Mouse (Mus musculus): ENCODE data around the gene Sik3. TPM values are rescaled to one million over a fixed set of nuclear protein-coding genes. Genes with fewer than 3 reads are reported as not detected.

Sik3 gene
- 8.7 and 9.6 TPM in 2 replicates for polyA plus RNA-seq (2014; fragmentation: Nextera tagmentation; extraction: Ambion mirVana)

DNA sequence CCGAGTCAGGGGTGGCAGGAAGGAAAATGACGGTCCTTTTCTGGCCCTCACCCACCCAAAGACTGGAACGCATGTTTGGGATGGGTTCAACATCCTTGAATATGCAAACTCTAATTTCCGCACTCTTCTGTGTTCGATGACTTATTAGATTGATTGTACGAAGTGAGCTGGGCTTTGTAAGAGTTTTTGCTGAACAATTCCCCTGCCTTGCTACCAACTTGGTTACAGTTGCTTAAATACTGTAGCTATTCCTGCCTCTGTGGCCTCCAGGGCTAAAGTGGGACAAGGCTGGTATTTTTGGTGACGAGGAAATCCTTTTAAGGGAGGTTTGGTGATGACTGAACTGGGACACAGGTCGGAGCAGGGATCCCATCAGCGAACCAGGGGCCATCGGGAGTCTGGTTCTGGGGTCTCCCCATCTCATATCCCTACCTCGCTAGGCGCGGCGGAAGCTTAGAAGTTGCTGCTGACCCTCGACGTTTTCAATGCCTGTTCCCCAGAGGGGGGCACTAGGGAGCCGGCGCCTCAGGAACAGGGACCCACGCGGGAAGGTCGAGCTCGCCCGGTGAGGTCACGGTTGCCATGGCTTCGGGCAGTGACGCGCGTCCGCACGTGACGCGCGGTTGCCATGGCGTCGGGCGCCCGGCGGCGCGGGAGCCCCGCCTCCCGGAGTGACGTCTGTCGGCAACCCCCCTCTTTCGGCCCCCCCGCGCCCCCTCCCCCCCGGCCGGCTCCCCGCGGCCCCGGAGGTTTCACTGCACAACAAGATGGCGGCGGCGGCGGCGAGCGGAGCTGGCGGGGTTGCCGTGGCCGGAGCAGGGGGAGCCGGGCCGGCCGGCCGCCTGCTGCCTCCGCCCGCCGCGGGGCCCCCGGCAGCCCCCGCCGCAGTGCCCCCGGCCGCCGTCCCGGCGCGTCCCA lies at the start of gene Sik3, which contains the start of gene Pafah1b2:
TSS of gene Sik3 (plus strand) at position 730 of the 918 bp plus-strand sequence.
TSS of gene Pafah1b2 (minus strand) at position 600 of the 918 bp plus-strand sequence.
- H3K9ac ChIP-seq (replicated peaks; ENCODE audit: low read depth, low read length) = peak within 1 kb of the TSS; percentile 96
- no peaks in the 10 kb centered on the region; the same call in 1 of the 2 replicates for H3K36me3 ChIP-seq (ENCODE audit: control insufficient read depth, insufficient read depth, low read length)
- peak within 1 kb of the TSS; percentile 91 for H3K4me3 ChIP-seq (ENCODE audit: low read depth, low read length)
- H3K4me1 ChIP-seq (ENCODE audit: control insufficient read depth, insufficient read depth, low read length) = peaks cover 30% of the 10 kb centered on the region
- ATAC-seq (ENCODE audit: insufficient number of reproducible peaks, insufficient read depth, low FRiP score, low read depth) = peak; percentile 90
- 3% methylated on average over 66 of the region's 78 CpGs for WGBS
- H3K9me3 ChIP-seq (ENCODE audit: control insufficient read depth, low read depth, low read length) = no peaks in the 10 kb centered on the region
- no peaks in the 10 kb centered on the region for H3K27me3 ChIP-seq (ENCODE audit: control insufficient read depth, insufficient read depth, low read length)
- peak within 1 kb of the TSS; percentile 89 for H3K4me2 ChIP-seq (replicated peaks; ENCODE audit: low read depth, low read length)
- H3K27ac ChIP-seq (ENCODE audit: low read length) = peak within 1 kb of the TSS; percentile 89

DNA sequence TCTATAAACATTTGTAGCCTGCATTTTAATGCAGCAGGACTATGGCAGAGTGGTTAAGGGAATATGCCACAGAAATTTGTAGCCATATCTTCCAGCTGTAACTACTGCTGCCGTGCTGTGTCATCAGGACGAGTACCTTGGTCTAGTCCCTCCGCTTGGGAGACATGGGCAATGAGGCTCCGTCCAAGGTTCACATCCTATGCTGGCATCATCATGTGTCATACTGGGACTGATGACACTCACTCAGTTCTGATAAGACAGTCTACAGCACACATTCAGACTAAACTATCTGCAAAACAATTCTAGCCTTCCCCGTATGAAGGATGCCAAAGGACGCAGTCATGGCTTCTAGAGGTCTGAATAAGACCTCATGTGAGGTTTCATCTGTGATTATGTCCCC lies 49.0 kb upstream of the Sik3 start:
- peaks cover 51% of the 10 kb centered on the region for H3K36me3 ChIP-seq (ENCODE audit: control insufficient read depth, insufficient read depth, low read length)
- no peaks in the 10 kb centered on the region for H3K27me3 ChIP-seq (ENCODE audit: control insufficient read depth, insufficient read depth, low read length)
- no peak overlapping the region for H3K4me3 ChIP-seq (ENCODE audit: low read depth, low read length)
- no peaks in the 10 kb centered on the region for H3K4me1 ChIP-seq (ENCODE audit: control insufficient read depth, insufficient read depth, low read length)
- ATAC-seq (ENCODE audit: insufficient number of reproducible peaks, insufficient read depth, low FRiP score, low read depth) = no peak
- WGBS = 92% methylated on average over 6 of the region's 6 CpGs
- H3K4me2 ChIP-seq (replicated peaks; ENCODE audit: low read depth, low read length) = no peak overlapping the region
- no peak overlapping the region for H3K9ac ChIP-seq (replicated peaks; ENCODE audit: low read depth, low read length)
- no peaks in the 10 kb centered on the region for H3K9me3 ChIP-seq (ENCODE audit: control insufficient read depth, low read depth, low read length)
- H3K27ac ChIP-seq (ENCODE audit: low read length) = no peak overlapping the region

DNA sequence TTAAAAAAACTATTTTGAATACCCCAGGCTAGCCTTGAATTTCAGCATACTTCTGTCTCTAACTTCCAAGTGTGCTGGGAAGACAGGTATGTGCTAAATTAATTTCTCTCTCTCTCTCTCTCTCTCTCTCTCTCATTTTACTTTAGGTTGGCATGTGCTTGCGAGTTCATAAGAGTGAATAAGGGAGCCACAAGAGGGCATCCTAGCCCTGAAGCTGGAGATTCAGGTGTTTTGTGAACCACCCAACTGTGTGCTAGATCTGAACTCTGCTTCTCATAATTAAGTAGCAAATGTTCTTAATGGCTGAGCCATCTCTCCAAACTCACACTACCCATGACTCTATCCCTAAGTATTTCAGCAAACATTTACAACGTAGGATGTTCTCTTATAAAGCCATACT lies 35.7 kb upstream of the Sik3 start:
- Histone ChIP-seq H3K9ac (replicated peaks; ENCODE audit: low read depth, low read length) (no peak overlapping the region), H3K4me1 (ENCODE audit: control insufficient read depth, insufficient read depth, low read length) (peaks cover 10% of the 10 kb centered on the region; the same call in 1 of the 2 replicates), H3K27me3 (ENCODE audit: control insufficient read depth, insufficient read depth, low read length) (no peaks in the 10 kb centered on the region), H3K9me3 (ENCODE audit: control insufficient read depth, low read depth, low read length) (no peaks in the 10 kb centered on the region), H3K4me2 (replicated peaks; ENCODE audit: low read depth, low read length) (no peak overlapping the region), H3K4me3 (ENCODE audit: low read depth, low read length) (no peak overlapping the region), H3K36me3 (ENCODE audit: control insufficient read depth, insufficient read depth, low read length) (peaks cover 43% of the 10 kb centered on the region), H3K27ac (ENCODE audit: low read length) (no peak overlapping the region)
- WGBS = 89% methylated on average over 2 of the region's 2 CpGs
- ATAC-seq (ENCODE audit: insufficient number of reproducible peaks, insufficient read depth, low FRiP score, low read depth) = no peak

DNA sequence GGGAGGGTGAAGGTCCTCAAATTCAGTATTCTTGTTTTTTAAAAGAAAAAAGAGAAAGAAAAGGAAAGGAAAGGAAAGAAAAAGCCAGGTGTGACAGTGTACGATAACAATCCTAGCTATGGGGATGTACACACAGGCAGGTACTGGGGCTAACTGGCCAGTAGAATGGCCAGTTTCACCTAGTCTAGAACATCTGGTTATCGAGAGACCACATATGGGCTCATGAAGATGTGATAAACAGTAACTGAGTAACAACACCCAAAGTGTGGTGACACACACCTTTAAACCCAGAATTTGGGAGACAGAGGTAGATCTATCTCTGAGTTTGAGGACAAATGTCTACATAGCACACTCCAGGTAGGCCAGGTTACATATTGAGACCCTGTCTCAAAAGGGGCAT lies 32.8 kb upstream of the Sik3 start:
- 91% methylated on average over 2 of the region's 2 CpGs for WGBS
- H3K27me3 ChIP-seq (ENCODE audit: control insufficient read depth, insufficient read depth, low read length) = no peaks in the 10 kb centered on the region
- H3K9ac ChIP-seq (replicated peaks; ENCODE audit: low read depth, low read length) = no peak overlapping the region
- peaks cover 17% of the 10 kb centered on the region for H3K36me3 ChIP-seq (ENCODE audit: control insufficient read depth, insufficient read depth, low read length)
- H3K27ac ChIP-seq (ENCODE audit: low read length) = no peak overlapping the region
- no peak overlapping the region for H3K4me3 ChIP-seq (ENCODE audit: low read depth, low read length)
- no peak overlapping the region for H3K4me2 ChIP-seq (replicated peaks; ENCODE audit: low read depth, low read length)
- no peak for ATAC-seq (ENCODE audit: insufficient number of reproducible peaks, insufficient read depth, low FRiP score, low read depth)
- H3K4me1 ChIP-seq (ENCODE audit: control insufficient read depth, insufficient read depth, low read length) = peaks cover 21% of the 10 kb centered on the region
- no peaks in the 10 kb centered on the region for H3K9me3 ChIP-seq (ENCODE audit: control insufficient read depth, low read depth, low read length)

DNA sequence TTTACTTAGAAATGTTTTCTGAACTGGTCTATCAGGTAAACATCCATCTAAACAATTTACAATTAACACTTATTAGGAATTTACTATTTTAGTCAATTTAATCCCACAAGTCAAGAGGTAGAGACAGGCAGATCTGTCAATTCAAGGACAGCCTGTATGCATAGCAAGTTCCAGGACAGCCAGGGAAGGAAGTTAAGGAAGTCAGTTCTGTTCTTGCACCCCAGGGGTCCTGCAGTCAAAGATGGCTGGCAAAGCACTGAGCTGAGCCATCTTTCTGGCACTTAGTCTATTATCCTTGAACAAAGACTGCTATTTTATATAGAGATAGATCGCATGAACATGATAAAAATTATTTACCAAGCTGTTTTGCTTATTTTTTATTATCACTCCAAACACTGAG lies 32.0 kb upstream of the Sik3 start:
- Histone ChIP-seq H3K4me1 (ENCODE audit: control insufficient read depth, insufficient read depth, low read length) (peaks cover 21% of the 10 kb centered on the region), H3K9ac (replicated peaks; ENCODE audit: low read depth, low read length) (no peak overlapping the region), H3K36me3 (ENCODE audit: control insufficient read depth, insufficient read depth, low read length) (peaks cover 10% of the 10 kb centered on the region), H3K27me3 (ENCODE audit: control insufficient read depth, insufficient read depth, low read length) (no peaks in the 10 kb centered on the region), H3K9me3 (ENCODE audit: control insufficient read depth, low read depth, low read length) (no peaks in the 10 kb centered on the region), H3K4me2 (replicated peaks; ENCODE audit: low read depth, low read length) (no peak overlapping the region), H3K4me3 (ENCODE audit: low read depth, low read length) (no peak overlapping the region), H3K27ac (ENCODE audit: low read length) (no peak overlapping the region)
- WGBS = 95% methylated on average over 1 of the region's 1 CpGs
- no peak for ATAC-seq (ENCODE audit: insufficient number of reproducible peaks, insufficient read depth, low FRiP score, low read depth)

DNA sequence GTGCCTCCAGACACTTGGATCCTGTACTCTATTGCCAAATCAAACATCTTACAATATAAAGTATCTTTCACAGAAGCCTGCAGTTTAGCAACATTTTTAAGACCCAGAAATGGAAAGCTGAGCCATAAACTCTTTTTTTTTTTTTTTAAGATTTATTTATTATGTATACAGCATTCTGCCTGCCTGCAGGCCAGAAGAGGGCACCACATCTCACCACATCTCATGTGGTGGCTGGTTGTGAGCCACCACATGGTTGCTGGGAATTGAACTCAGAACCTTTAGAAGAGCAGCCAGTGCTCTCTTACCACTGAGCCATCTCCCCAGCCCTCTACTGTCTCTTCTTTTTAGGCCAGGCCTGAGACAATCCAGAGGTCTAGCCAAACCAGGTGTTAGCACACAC lies 31.3 kb upstream of the Sik3 start:
- Histone ChIP-seq H3K27me3 (ENCODE audit: control insufficient read depth, insufficient read depth, low read length) (no peaks in the 10 kb centered on the region), H3K36me3 (ENCODE audit: control insufficient read depth, insufficient read depth, low read length) (peaks cover 4% of the 10 kb centered on the region; the same call in 1 of the 2 replicates), H3K4me3 (ENCODE audit: low read depth, low read length) (no peak overlapping the region), H3K9ac (replicated peaks; ENCODE audit: low read depth, low read length) (no peak overlapping the region), H3K4me1 (ENCODE audit: control insufficient read depth, insufficient read depth, low read length) (peaks cover 21% of the 10 kb centered on the region), H3K4me2 (replicated peaks; ENCODE audit: low read depth, low read length) (no peak overlapping the region), H3K27ac (ENCODE audit: low read length) (no peak overlapping the region), H3K9me3 (ENCODE audit: control insufficient read depth, low read depth, low read length) (no peaks in the 10 kb centered on the region)
- ATAC-seq (ENCODE audit: insufficient number of reproducible peaks, insufficient read depth, low FRiP score, low read depth) = no peak

DNA sequence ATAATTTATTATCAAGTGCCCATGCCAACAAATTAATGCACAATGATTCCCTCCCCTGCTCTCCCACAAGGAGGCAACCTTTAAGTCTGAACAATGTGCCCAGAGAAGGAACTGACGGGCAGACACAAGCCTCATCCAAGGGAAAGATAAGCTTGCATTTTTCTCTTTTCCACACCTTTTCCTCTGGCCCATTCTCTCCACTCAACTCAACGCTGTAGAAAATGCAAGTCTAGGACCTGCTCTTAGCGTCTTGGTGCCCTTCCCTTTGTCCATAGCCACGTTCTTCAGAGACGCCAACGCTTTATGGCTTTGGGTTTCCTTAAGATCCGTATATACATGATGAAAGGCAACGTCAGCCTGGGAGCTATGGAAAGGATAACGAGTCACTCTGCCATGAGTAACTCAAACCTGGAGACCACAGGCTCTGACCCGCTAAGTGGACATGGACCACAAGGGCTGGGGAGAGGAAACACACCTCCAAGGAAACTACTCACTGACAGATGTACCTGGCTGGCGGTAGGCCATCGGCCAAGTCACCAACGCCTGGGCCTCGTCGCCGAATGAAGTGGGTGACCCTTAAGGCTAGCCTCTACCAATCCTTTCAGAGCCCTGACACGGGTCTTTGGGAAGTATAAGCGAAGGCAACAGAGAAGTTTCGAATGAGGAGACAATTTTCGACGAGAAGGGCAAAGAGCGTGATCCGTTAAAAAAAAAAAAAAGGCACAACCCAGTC lies 28.8 kb upstream of the Sik3 start:
- H3K27me3 ChIP-seq (ENCODE audit: control insufficient read depth, insufficient read depth, low read length) = no peaks in the 10 kb centered on the region
- ATAC-seq (ENCODE audit: insufficient number of reproducible peaks, insufficient read depth, low FRiP score, low read depth) = no peak
- H3K4me1 ChIP-seq (ENCODE audit: control insufficient read depth, insufficient read depth, low read length) = peaks cover 21% of the 10 kb centered on the region
- peak overlapping the region; percentile 81 for H3K4me3 ChIP-seq (ENCODE audit: low read depth, low read length)
- H3K27ac ChIP-seq (ENCODE audit: low read length) = peak overlapping the region; percentile 94
- H3K4me2 ChIP-seq (replicated peaks; ENCODE audit: low read depth, low read length) = peak overlapping the region; percentile 76
- peak overlapping the region; percentile 92 for H3K9ac ChIP-seq (replicated peaks; ENCODE audit: low read depth, low read length)
- no peaks in the 10 kb centered on the region for H3K9me3 ChIP-seq (ENCODE audit: control insufficient read depth, low read depth, low read length)
- no peaks in the 10 kb centered on the region; the same call in 1 of the 2 replicates for H3K36me3 ChIP-seq (ENCODE audit: control insufficient read depth, insufficient read depth, low read length)
- WGBS = under 1% methylated on average over 23 of the region's 23 CpGs

DNA sequence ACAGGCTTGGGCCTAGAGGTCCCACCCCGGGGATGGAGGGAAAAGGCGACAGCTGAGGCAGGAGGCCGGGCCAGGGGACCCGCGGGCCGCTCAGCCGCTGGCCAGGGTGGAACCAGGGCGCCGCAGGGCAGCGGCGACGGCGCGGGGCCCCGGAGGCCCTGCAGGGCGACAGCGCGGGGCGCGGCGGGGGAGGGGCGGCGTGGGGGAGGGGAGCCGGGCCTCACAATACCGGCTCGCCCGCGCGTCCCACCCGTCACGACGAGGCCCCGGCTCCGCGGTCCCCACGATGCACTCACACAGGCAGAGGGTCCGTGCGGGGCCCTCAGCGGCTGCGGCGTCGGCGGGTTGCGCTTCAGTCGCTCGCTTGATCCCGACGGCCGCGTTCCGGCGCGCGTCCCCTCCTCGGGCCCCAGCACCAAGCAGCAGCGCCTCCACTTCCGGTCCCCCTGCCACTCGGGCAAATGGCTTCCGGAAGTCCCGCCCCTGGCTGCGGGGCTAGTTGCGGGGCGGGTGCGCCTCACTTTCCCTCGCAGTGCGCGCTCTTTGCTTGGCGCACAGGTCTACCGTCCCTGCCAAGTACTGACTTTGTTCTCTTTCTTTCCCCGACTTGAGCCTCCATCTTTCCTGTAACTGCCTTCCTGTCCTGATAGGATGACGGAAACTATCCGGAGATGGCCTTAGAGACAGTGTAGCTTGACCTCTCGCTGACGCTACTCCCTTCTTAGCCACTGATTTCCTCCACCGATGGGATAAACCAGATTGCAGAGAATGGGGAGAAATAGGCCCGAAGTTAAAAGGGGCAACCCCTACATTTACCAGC lies 28.0 kb upstream of the Sik3 start:
- H3K9me3 ChIP-seq (ENCODE audit: control insufficient read depth, low read depth, low read length) = no peaks in the 10 kb centered on the region
- no peaks in the 10 kb centered on the region for H3K27me3 ChIP-seq (ENCODE audit: control insufficient read depth, insufficient read depth, low read length)
- under 1% methylated on average over 55 of the region's 76 CpGs for WGBS
- peak overlapping the region; percentile 76 for H3K4me2 ChIP-seq (replicated peaks; ENCODE audit: low read depth, low read length)
- peak; percentile 88 for ATAC-seq (ENCODE audit: insufficient number of reproducible peaks, insufficient read depth, low FRiP score, low read depth)
- peak overlapping the region; percentile 81 for H3K4me3 ChIP-seq (ENCODE audit: low read depth, low read length)
- peaks cover 21% of the 10 kb centered on the region for H3K4me1 ChIP-seq (ENCODE audit: control insufficient read depth, insufficient read depth, low read length)
- peak overlapping the region; percentile 94 for H3K27ac ChIP-seq (ENCODE audit: low read length)
- peak overlapping the region; percentile 92 for H3K9ac ChIP-seq (replicated peaks; ENCODE audit: low read depth, low read length)
- H3K36me3 ChIP-seq (ENCODE audit: control insufficient read depth, insufficient read depth, low read length) = no peaks in the 10 kb centered on the region

All from stomach, embryonic 14.5 days (tissue).